Mouse (Mus musculus) liver, embryonic 11.5 days (tissue): ENCODE data around the gene Gata1. TPM values are rescaled to one million over a fixed set of nuclear protein-coding genes. Genes with fewer than 3 reads are reported as not detected.

Experiments used
- ATAC-seq: fragments of 200-750 bp; cut with Nextera tagmentation; replicated peaks from 2 replicates; pipeline ENCODE4 v1.8.0; 2017; ENCODE audit warnings: moderate number of reproducible peaks, mild to moderate bottlenecking, moderate TSS enrichment, moderate library complexity; ENCODE audit not compliant: low FRiP score
- DNase-seq: peaks from one replicate; pipeline ENCODE4 v3.0.0-alpha.2; 2017; ENCODE audit warnings: low spot score
- H3K27ac ChIP-seq: fragments of 300-500 bp; sonication (generic); 2 replicates; pipeline ENCODE4 v1.5.1; 2014; ENCODE audit warnings: mild to moderate bottlenecking, low read depth, low read length, control low read depth
- H3K27me3 ChIP-seq: fragments of 300-500 bp; sonication (generic); replicated peaks from 2 replicates; pipeline ENCODE4 v1.6.1; 2014; ENCODE audit warnings: low read length, mixed read lengths; ENCODE audit not compliant: control insufficient read depth, insufficient read depth
- H3K36me3 ChIP-seq: fragments of 300-500 bp; sonication (generic); 2 replicates; pipeline ENCODE4 v1.6.1; 2014; ENCODE audit warnings: mild to moderate bottlenecking, low read length, moderate library complexity, mixed read lengths; ENCODE audit not compliant: control insufficient read depth, insufficient read depth
- H3K4me1 ChIP-seq: fragments of 300-500 bp; sonication (generic); replicated peaks from 2 replicates; pipeline ENCODE4 v1.6.1; 2014; ENCODE audit warnings: low read length, mixed read lengths; ENCODE audit not compliant: control insufficient read depth, insufficient read depth
- H3K4me2 ChIP-seq: fragments of 300-500 bp; sonication (generic); 2 replicates; pipeline ENCODE4 v1.6.1; 2014; ENCODE audit warnings: mild to moderate bottlenecking, control low read depth, moderate library complexity
- H3K4me3 ChIP-seq: fragments of 300-500 bp; sonication (generic); 2 replicates; pipeline ENCODE4 v1.5.1; 2014; ENCODE audit warnings: low read depth, low read length, control low read depth
- H3K9ac ChIP-seq: fragments of 300-500 bp; sonication (generic); 2 replicates; pipeline ENCODE4 v1.6.1; 2014; ENCODE audit warnings: low read depth, low read length, control low read depth
- H3K9me3 ChIP-seq: fragments of 300-500 bp; sonication (generic); 2 replicates; pipeline ENCODE4 v1.6.1; 2016; ENCODE audit warnings: low read length, inconsistent platforms, mixed read lengths; ENCODE audit not compliant: control insufficient read depth
- WGBS: fragments of 180-500 bp; shearing (Covaris S2); extraction: QIAGEN DNeasy Blood & Tissue Kit; methylation state at CpG from one replicate; pipeline ENCODE4 v1.1.7; 2014; 5-methylcytosine and 5-hydroxymethylcytosine counted together
- polyA plus RNA-seq: library from polyadenylated mRNA; unstranded; fragments of >200 nt; fragmentation: Nextera tagmentation; extraction: Ambion mirVana; gene quantifications from 2 replicates; pipeline ENCODE4 v1.2.1, GENCODE M21; 2014

The Gata1 gene
- polyA plus RNA-seq, 1 experiment from 2014 or later = 157 TPM

GRCm38 (mm10) chrX:7947900-7948492 lies 29.9 kb downstream of the Gata1 start:
- peak overlapping the region; percentile 52 for H3K4me3 ChIP-seq
- H3K36me3 ChIP-seq = no peaks in the 10 kb centered on the region
- WGBS = 8% methylated on average over 38 of the region's 38 CpGs
- ATAC-seq (peak; percentile 99), DNase-seq (peak; percentile 81)
- peak overlapping the region; percentile 48; the same call in 1 of the 2 replicates for H3K9ac ChIP-seq
- H3K27me3 ChIP-seq = no peaks in the 10 kb centered on the region
- H3K4me2 ChIP-seq = peak overlapping the region; percentile 72
- H3K4me1 ChIP-seq = no peaks in the 10 kb centered on the region; the same call in 1 of the 2 replicates
- H3K27ac ChIP-seq = no peak overlapping the region
- no peaks in the 10 kb centered on the region for H3K9me3 ChIP-seq

- WGBS = 11% methylated on average over 35 of the region's 37 CpGs
- Histone ChIP-seq H3K36me3 (no peaks in the 10 kb centered on the region), H3K4me2 (peak within 1 kb of the TSS; percentile 72), H3K27me3 (no peaks in the 10 kb centered on the region), H3K9ac (peak within 1 kb of the TSS; percentile 63), H3K27ac (no peak within 1 kb of the TSS), H3K9me3 (no peaks in the 10 kb centered on the region), H3K4me3 (peak within 1 kb of the TSS; percentile 52), H3K4me1 (no peaks in the 10 kb centered on the region; the same call in 1 of the 2 replicates)
- ATAC-seq = no peak
- DNase-seq = no peak
These were observed 30.6 kb downstream of the Gata1 start, which contains the start of gene Hdac6 for GRCm38 (mm10) chrX:7947108-7947899. Gene Hdac6 (minus strand): TSS chrX:7947889.

- Histone ChIP-seq H3K4me1 (no peaks in the 10 kb centered on the region; the same call in 1 of the 2 replicates), H3K36me3 (no peaks in the 10 kb centered on the region), H3K4me3 (no peak overlapping the region), H3K9me3 (no peaks in the 10 kb centered on the region), H3K9ac (no peak overlapping the region), H3K4me2 (no peak overlapping the region), H3K27me3 (no peaks in the 10 kb centered on the region), H3K27ac (no peak overlapping the region)
- 77% methylated on average over 8 of the region's 8 CpGs for WGBS
- DNase-seq (no peak), ATAC-seq (no peak)
These were observed 32.3 kb downstream of the Gata1 start for GRCm38 (mm10) chrX:7945618-7946017.

GRCm38 (mm10) chrX:7937667-7938066 lies 40.2 kb downstream of the Gata1 start:
- H3K4me1 ChIP-seq = no peaks in the 10 kb centered on the region
- no peak overlapping the region for H3K4me3 ChIP-seq
- WGBS = 76% methylated on average over 6 of the region's 6 CpGs
- no peak overlapping the region for H3K4me2 ChIP-seq
- no peak overlapping the region for H3K9ac ChIP-seq
- no peak for DNase-seq
- ATAC-seq = no peak
- H3K9me3 ChIP-seq = no peaks in the 10 kb centered on the region
- 0 out of 2 replicates have a peak, but pooled peaks cover 2% of the 10 kb centered on the region for H3K36me3 ChIP-seq
- no peaks in the 10 kb centered on the region for H3K27me3 ChIP-seq
- H3K27ac ChIP-seq = no peak overlapping the region

GRCm38 (mm10) chrX:7936874-7937273 lies 41.0 kb downstream of the Gata1 start:
- 41% methylated on average over 11 of the region's 11 CpGs for WGBS
- Histone ChIP-seq H3K27ac (no peak overlapping the region), H3K4me3 (no peak overlapping the region), H3K27me3 (no peaks in the 10 kb centered on the region), H3K9me3 (no peaks in the 10 kb centered on the region), H3K4me2 (no peak overlapping the region), H3K9ac (no peak overlapping the region), H3K4me1 (no peaks in the 10 kb centered on the region), H3K36me3 (0 out of 2 replicates have a peak, but pooled peaks cover 2% of the 10 kb centered on the region)
- ATAC-seq (no peak), DNase-seq (no peak)

GRCm38 (mm10) chrX:7928270-7928790 lies 49.5 kb downstream of the Gata1 start, which contains the start of gene Eras:
Gene Eras (minus strand): TSS chrX:7928607.
- Histone ChIP-seq H3K36me3 (no peaks in the 10 kb centered on the region), H3K9me3 (no peaks in the 10 kb centered on the region), H3K4me3 (no peak within 1 kb of the TSS), H3K27me3 (peaks cover 50% of the 10 kb centered on the region), H3K4me1 (no peaks in the 10 kb centered on the region), H3K4me2 (no peak within 1 kb of the TSS), H3K9ac (no peak within 1 kb of the TSS), H3K27ac (no peak within 1 kb of the TSS)
- 19% methylated on average over 17 of the region's 19 CpGs for WGBS
- no peak for ATAC-seq
- DNase-seq = no peak

- Histone ChIP-seq H3K4me2 (no peak overlapping the region), H3K9ac (no peak overlapping the region), H3K4me1 (no peaks in the 10 kb centered on the region), H3K27me3 (peaks cover 62% of the 10 kb centered on the region), H3K36me3 (no peaks in the 10 kb centered on the region), H3K9me3 (no peaks in the 10 kb centered on the region), H3K4me3 (no peak overlapping the region), H3K27ac (no peak overlapping the region)
- DNase-seq (no peak), ATAC-seq (no peak)
- 24% methylated on average over 10 of the region's 10 CpGs for WGBS
These were observed 50.8 kb downstream of the Gata1 start for GRCm38 (mm10) chrX:7927116-7927515.

- Histone ChIP-seq H3K4me1 (no peaks in the 10 kb centered on the region), H3K4me2 (no peak overlapping the region), H3K4me3 (no peak overlapping the region), H3K27ac (no peak overlapping the region), H3K36me3 (no peaks in the 10 kb centered on the region), H3K9me3 (no peaks in the 10 kb centered on the region), H3K27me3 (peaks cover 71% of the 10 kb centered on the region), H3K9ac (no peak overlapping the region)
- DNase-seq (no peak), ATAC-seq (no peak)
- WGBS = 58% methylated on average over 6 of the region's 6 CpGs
These were observed 51.6 kb downstream of the Gata1 start for GRCm38 (mm10) chrX:7926266-7926665.
